Mouse (Mus musculus): Measurements from ENCODE around the gene Hmga1. TPM values are rescaled to one million over a fixed set of nuclear protein-coding genes. Genes with fewer than 3 reads are reported as not detected.

Gene Hmga1
- polyA plus RNA-seq (2012): 2,032 and 2,480 TPM in 2 replicates

GRCm38 (mm10) chr17:27556315-27557011 lies at the start of gene Hmga1:
TSS of gene Hmga1 (plus strand) at chr17:27556497.

GRCm38 (mm10) chr17:27521303-27521702 lies 35.0 kb upstream of the Hmga1 start, which contains the start of gene Grm4:
TSS of gene Grm4 (minus strand) at chr17:27521403.

GRCm38 (mm10) chr17:27565163-27565941 lies 9.1 kb downstream of the Hmga1 start, which contains the start of gene AI413582:
TSS of gene AI413582 (minus strand) at chr17:27565756.

Other genes starting within 250 kb of the Hmga1 start
- 0.02 and 0.07 TPM in 2 replicates for gene Grm4, start 35.1 kb upstream of the Hmga1 start, polyA plus RNA-seq (2012)
- 78.5 and 107 TPM in 2 replicates for gene AI413582, start 9.3 kb downstream of the Hmga1 start, polyA plus RNA-seq (2012)
- gene Nudt3, start 67.0 kb downstream of the Hmga1 start, polyA plus RNA-seq (2012): 188 and 237 TPM in 2 replicates
- not detected in 2 replicates for gene RPS10-NUDT3, start 78.7 kb downstream of the Hmga1 start, polyA plus RNA-seq (2012)
- gene Rps10, start 80.2 kb downstream of the Hmga1 start, polyA plus RNA-seq (2012): 3,162 and 3,167 TPM in 2 replicates
- gene Pacsin1, start 99.0 kb downstream of the Hmga1 start, polyA plus RNA-seq (2012): 0.49 and 0.80 TPM in 2 replicates
- 0.39 TPM in 1 of 2 replicates, not detected in the other for gene Spdef, start 172.5 kb downstream of the Hmga1 start, polyA plus RNA-seq (2012)